Comparison of ENCODE assay signal across 25 mouse cellular contexts in the genomic region with DNA sequence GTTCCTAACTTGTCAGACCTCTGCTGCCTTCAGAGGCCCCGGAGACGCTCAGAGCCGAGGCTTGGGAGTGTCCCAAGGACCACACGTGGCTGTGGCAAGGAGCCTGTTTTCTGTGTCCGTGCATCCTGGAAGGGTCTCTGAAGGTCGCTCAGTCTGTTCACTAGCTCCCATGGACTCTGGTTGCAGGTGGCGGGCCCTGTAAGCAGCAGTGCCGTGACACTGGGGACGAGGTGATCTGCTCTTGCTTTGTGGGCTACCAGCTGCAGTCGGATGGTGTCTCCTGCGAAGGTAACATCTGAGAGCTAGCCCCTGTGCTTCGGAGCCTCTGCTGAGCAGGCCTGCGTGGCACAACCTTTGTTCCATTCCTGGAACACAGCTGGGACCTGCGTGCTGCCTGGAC. TPM values are rescaled to one million over a fixed set of nuclear protein-coding genes. Genes with fewer than 3 reads are reported as not detected.
A peak's percentile ranks its signal among the peaks of the same experiment; 100 is the strongest.
DNase-seq lines count a peak whose midpoint lies in the region; ATAC-seq and TF ChIP-seq lines count a peak whose summit lies in the region.
"Had no signal": no experiment of that assay in that cellular context is flagged by ENCODE, and none has a peak within 500 bp of the region (broad histone marks: within the 10 kb centered on the region; RNA-seq: fewer than 3 reads in every experiment).

No protein-coding gene starts in this region.

- peaks cover 8% of the 10 kb centered on the region; the same call in 1 of the 2 replicates for H3K36me3 ChIP-seq in heart, embryonic 16.5 days (ENCODE audit: control insufficient read depth, insufficient read depth)
- H3K36me3 ChIP-seq in embryonic facial prominence, embryonic 13.5 days = peaks cover 93% of the 10 kb centered on the region
- H3K36me3 ChIP-seq in intestine, postnatal 0 days (ENCODE audit: control insufficient read depth, insufficient read depth) = peaks cover 16% of the 10 kb centered on the region; the same call in 1 of the 2 replicates
- 0 out of 2 replicates have a peak, but pooled peaks cover 7% of the 10 kb centered on the region for H3K36me3 ChIP-seq in hindbrain, embryonic 13.5 days
- H3K36me3 ChIP-seq in forebrain, embryonic 14.5 days (ENCODE audit: control insufficient read depth, insufficient read depth, low read length) = peaks cover 34% of the 10 kb centered on the region
- H3K36me3 ChIP-seq: hindbrain, embryonic 15.5 days had no signal

- ATAC-seq in heart, embryonic 16.5 days (replicated peaks; ENCODE audit: extremely low read depth, insufficient read depth, low FRiP score) = no peak
- no peak for ATAC-seq in embryonic facial prominence, embryonic 13.5 days (ENCODE audit: insufficient number of reproducible peaks, insufficient read depth, low FRiP score, low TSS enrichment, low read depth)
- peak; percentile 23; the same call in 1 of the 2 replicates for ATAC-seq in intestine, postnatal 0 days
- no peak for ATAC-seq in hindbrain, embryonic 13.5 days (ENCODE audit: low FRiP score)
- no peak for ATAC-seq in forebrain, embryonic 14.5 days
- ATAC-seq: CD4-positive, CD25-positive, alpha-beta regulatory T cell, adult 4 months; midbrain, embryonic 16.5 days had no signal

- H3K4me2 ChIP-seq in heart, embryonic 16.5 days (ENCODE audit: low read depth, low read length) = no peak overlapping the region
- no peak overlapping the region for H3K4me2 ChIP-seq in embryonic facial prominence, embryonic 13.5 days
- H3K4me2 ChIP-seq in intestine, postnatal 0 days (replicated peaks; ENCODE audit: low read depth) = no peak overlapping the region; the same call in 1 of the 2 replicates
- H3K4me2 ChIP-seq in hindbrain, embryonic 13.5 days = no peak overlapping the region
- H3K4me2 ChIP-seq in forebrain, embryonic 14.5 days (ENCODE audit: low read length) = no peak overlapping the region
- H3K4me2 ChIP-seq: hindbrain, embryonic 15.5 days; kidney, embryonic 15.5 days; neural tube, embryonic 13.5 days had no signal

- DNase-seq in heart, adult 11 months = peak; percentile 92
- DNase-seq in heart, postnatal 4 days = no peak
- DNase-seq in heart, postnatal 10 days = no peak
- no peak for DNase-seq in forebrain, embryonic 14.5 days (ENCODE audit: low spot score)
- DNase-seq: adrenal gland, postnatal 25 days; cerebellum, adult 8-10 months; cerebellum, postnatal 36 days; embryo, embryonic 11 days; gastrocnemius, postnatal 36 days; heart, postnatal 36 days; kidney, postnatal 36 days; retina, postnatal 1 day; right cerebral cortex, postnatal 25 days had no signal

- H3K4me1 ChIP-seq in heart, embryonic 16.5 days (ENCODE audit: control insufficient read depth, insufficient read depth, low read length) = peaks cover 23% of the 10 kb centered on the region
- no peaks in the 10 kb centered on the region; the same call in 1 of the 2 replicates for H3K4me1 ChIP-seq in embryonic facial prominence, embryonic 13.5 days
- H3K4me1 ChIP-seq in intestine, postnatal 0 days (replicated peaks; ENCODE audit: control insufficient read depth, insufficient read depth, low read length) = peaks cover 13% of the 10 kb centered on the region
- H3K4me1 ChIP-seq in hindbrain, embryonic 13.5 days (replicated peaks) = no peaks in the 10 kb centered on the region
- no peaks in the 10 kb centered on the region for H3K4me1 ChIP-seq in forebrain, embryonic 14.5 days (ENCODE audit: control insufficient read depth, insufficient read depth, low read length)
- H3K4me1 ChIP-seq: hindbrain, embryonic 15.5 days; kidney, embryonic 15.5 days; midbrain, embryonic 10.5 days; neural tube, embryonic 13.5 days had no signal

- 0 out of 2 replicates have a peak, but pooled peaks cover 2% of the 10 kb centered on the region for H3K27me3 ChIP-seq in heart, embryonic 16.5 days (ENCODE audit: control insufficient read depth, insufficient read depth, low read length)
- H3K27me3 ChIP-seq in embryonic facial prominence, embryonic 13.5 days = no peaks in the 10 kb centered on the region
- H3K27me3 ChIP-seq in intestine, postnatal 0 days (replicated peaks; ENCODE audit: control insufficient read depth, insufficient read depth, low read length) = no peaks in the 10 kb centered on the region
- no peaks in the 10 kb centered on the region for H3K27me3 ChIP-seq in hindbrain, embryonic 13.5 days
- no peaks in the 10 kb centered on the region for H3K27me3 ChIP-seq in forebrain, embryonic 14.5 days (replicated peaks; ENCODE audit: control insufficient read depth, insufficient read depth, low read length)
- H3K27me3 ChIP-seq: hindbrain, embryonic 15.5 days; kidney, embryonic 15.5 days; neural tube, embryonic 13.5 days had no signal

- 0 out of 2 replicates have a peak overlapping the region, but pooled peaks have one; percentile 7 for H3K27ac ChIP-seq in heart, embryonic 16.5 days (ENCODE audit: low read length)
- peak overlapping the region; percentile 51; the same call in 1 of the 2 replicates for H3K27ac ChIP-seq in embryonic facial prominence, embryonic 13.5 days
- H3K27ac ChIP-seq in intestine, postnatal 0 days (ENCODE audit: low read depth, low read length) = peak overlapping the region; percentile 92
- no peak overlapping the region for H3K27ac ChIP-seq in hindbrain, embryonic 13.5 days
- no peak overlapping the region for H3K27ac ChIP-seq in forebrain, embryonic 14.5 days (ENCODE audit: low read depth, low read length)
- H3K27ac ChIP-seq: hindbrain, embryonic 15.5 days; kidney, embryonic 15.5 days; macrophage; midbrain, embryonic 10.5 days; neural tube, embryonic 13.5 days had no signal

- no peak overlapping the region for H3K4me3 ChIP-seq in heart, embryonic 16.5 days (ENCODE audit: low read length)
- no peak overlapping the region for H3K4me3 ChIP-seq in embryonic facial prominence, embryonic 13.5 days
- no peak overlapping the region for H3K4me3 ChIP-seq in intestine, postnatal 0 days (ENCODE audit: low read depth, low read length)
- no peak overlapping the region for H3K4me3 ChIP-seq in hindbrain, embryonic 13.5 days
- H3K4me3 ChIP-seq in forebrain, embryonic 14.5 days (ENCODE audit: low read depth, low read length) = no peak overlapping the region
- H3K4me3 ChIP-seq: hindbrain, embryonic 15.5 days; kidney, embryonic 15.5 days; midbrain, embryonic 10.5 days; myocyte; neural tube, embryonic 13.5 days had no signal

- intact Hi-C loops in heart, postnatal 10 days (cut with DNase I) = loop anchor here (1.0 kb wide), 1 partner anchor 79 kb away; no protein-coding TSS in a partner anchor

- no peak overlapping the region for H3K9ac ChIP-seq in heart, embryonic 16.5 days (ENCODE audit: low read length)
- H3K9ac ChIP-seq in embryonic facial prominence, embryonic 13.5 days = no peak overlapping the region
- no peak overlapping the region for H3K9ac ChIP-seq in intestine, postnatal 0 days (ENCODE audit: low read depth, low read length)
- H3K9ac ChIP-seq in hindbrain, embryonic 13.5 days = no peak overlapping the region
- no peak overlapping the region for H3K9ac ChIP-seq in forebrain, embryonic 14.5 days (ENCODE audit: low read length)
- H3K9ac ChIP-seq: hindbrain, embryonic 15.5 days; kidney, embryonic 15.5 days; neural tube, embryonic 13.5 days had no signal

- TF ChIP-seq CTCF in intestine, postnatal 0 days (IDR thresholded peaks at IDR 0.05; ENCODE audit: low read depth) = no peak; the same call in 1 of the 2 replicates

- H3K9me3 ChIP-seq in heart, embryonic 16.5 days (replicated peaks; ENCODE audit: control insufficient read depth, low read length) = no peaks in the 10 kb centered on the region
- no peaks in the 10 kb centered on the region for H3K9me3 ChIP-seq in embryonic facial prominence, embryonic 13.5 days
- no peaks in the 10 kb centered on the region for H3K9me3 ChIP-seq in intestine, postnatal 0 days (ENCODE audit: control insufficient read depth)
- H3K9me3 ChIP-seq in hindbrain, embryonic 13.5 days = no peaks in the 10 kb centered on the region
- H3K9me3 ChIP-seq in forebrain, embryonic 14.5 days (replicated peaks; ENCODE audit: control insufficient read depth, low read length) = no peaks in the 10 kb centered on the region
- H3K9me3 ChIP-seq: hindbrain, embryonic 15.5 days; kidney, embryonic 15.5 days; midbrain, embryonic 10.5 days; neural tube, embryonic 13.5 days had no signal

- WGBS in heart, embryonic 16.5 days = 84% methylated on average over 14 of the region's 14 CpGs
- WGBS in embryonic facial prominence, embryonic 13.5 days = 90% methylated on average over 14 of the region's 14 CpGs
- 69% methylated on average over 14 of the region's 14 CpGs for whole genome bisulfite sequencing in intestine, postnatal 0 days
- WGBS in hindbrain, embryonic 13.5 days = 90% methylated on average over 14 of the region's 14 CpGs
- 93% methylated on average over 14 of the region's 14 CpGs for WGBS in forebrain, embryonic 14.5 days

RNA-seq across cellular contexts. Expression of gene Fbln1, which starts 24.9 kb away (rescaled TPM):
- 10 to 100 TPM; 69.2 to 71.4 TPM for total RNA-seq in heart, postnatal 4 days (2021)
- 109 and 124 TPM in 2 replicates for polyA plus RNA-seq in heart, embryonic 16.5 days (2015; fragmentation: Nextera tagmentation; extraction: Ambion mirVana)
- total RNA-seq in heart, postnatal 10 days (2021) = 10 to 100 TPM; 76.2 to 79.6 TPM
- polyA plus RNA-seq in embryonic facial prominence, embryonic 13.5 days (2015; fragmentation: Nextera tagmentation; extraction: Ambion mirVana) = 226 and 238 TPM in 2 replicates
- polyA plus RNA-seq in intestine, postnatal 0 days (2015; fragmentation: Nextera tagmentation; extraction: Ambion mirVana) = 90.5 and 97.9 TPM in 2 replicates
- polyA plus RNA-seq in hindbrain, embryonic 13.5 days (2015; fragmentation: Nextera tagmentation; extraction: Ambion mirVana) = 60.7 and 65.1 TPM in 2 replicates
- polyA plus RNA-seq in forebrain, embryonic 14.5 days (2014; fragmentation: Nextera tagmentation; extraction: Ambion mirVana) = 48.9 and 52.1 TPM in 2 replicates
- polyA plus RNA-seq: CD4-positive, CD25-positive, alpha-beta regulatory T cell, adult 4 months; macrophage had no signal

Comparison
In these comparisons a context has a peak if more than half of its experiments do, and no peak if none do; other contexts are left out.
1. H3K27ac ChIP-seq: peak in heart, embryonic 16.5 days (single experiment), embryonic facial prominence, embryonic 13.5 days (single experiment) and intestine, postnatal 0 days (single experiment); none in hindbrain, embryonic 13.5 days (single experiment) and forebrain, embryonic 14.5 days (single experiment).